Mouse (Mus musculus) heart, adult 2 months (tissue): ENCODE measurements around the gene Cacna1s.

Source experiments
- CTCF ChIP-seq: fragments of 200-600 bp; IDR thresholded peaks from 2 replicates; pipeline ENCODE4 v1.8.1; 2022; ENCODE audit warnings: antibody characterized with exemption, mild to moderate bottlenecking, moderate library complexity
- POLR2A ChIP-seq: fragments of 200-500 bp; IDR thresholded peaks from 2 replicates; pipeline ENCODE4 v1.6.1; 2011; ENCODE audit warnings: mild to moderate bottlenecking, low read depth, low read length, control low read depth; ENCODE audit not compliant: insufficient read depth

DNA sequence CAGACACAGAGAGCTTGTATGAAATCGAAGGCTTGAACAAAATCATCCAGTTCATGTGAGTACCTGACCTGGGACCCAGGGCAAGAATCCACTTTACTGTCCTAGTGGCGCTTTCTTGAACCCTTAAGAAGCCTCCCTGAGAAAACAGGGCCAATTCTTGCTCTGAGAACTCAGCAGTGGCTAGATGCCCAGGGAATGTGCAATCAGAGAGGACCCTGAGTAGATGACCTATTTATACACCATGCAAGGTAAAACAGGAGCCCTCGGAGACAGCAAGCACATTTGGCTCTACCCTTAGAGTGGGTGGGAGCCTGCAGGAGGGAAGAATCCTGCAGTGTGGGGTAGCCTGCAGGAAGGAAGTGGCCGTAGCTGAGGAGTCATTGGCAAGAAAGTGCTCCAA is 25.1 kb downstream of the Cacna1s start:
- no peak for TF ChIP-seq POLR2A
- TF ChIP-seq CTCF, result no peak
